Mouse (Mus musculus) cortical plate, adult 2 months (tissue): Measurements from ENCODE around the gene Esm1. TPM values are rescaled to one million over a fixed set of nuclear protein-coding genes. Genes with fewer than 3 reads are reported as not detected.
"Not testable (repeated sequence)": the region's sequence is repeated elsewhere in the genome, so short reads cannot be mapped to it uniquely, and the experiment has no call there.

ENCODE experiments used
- H3K27ac ChIP-seq: fragments of 200-500 bp; 2 replicates; pipeline ENCODE4 v1.5.1; 2012; ENCODE audit warnings: low read length, control low read depth, inconsistent platforms; ENCODE audit not compliant: insufficient read depth
- H3K4me1 ChIP-seq: fragments of 200-500 bp; 2 replicates; pipeline ENCODE4 v1.6.1; 2011; ENCODE audit warnings: low read length; ENCODE audit not compliant: control insufficient read depth, insufficient read depth
- H3K4me3 ChIP-seq: fragments of 200-500 bp; 2 replicates; pipeline ENCODE4 v1.5.1; 2011; ENCODE audit warnings: mild to moderate bottlenecking, low read length, control low read depth; ENCODE audit not compliant: insufficient read depth
- CTCF ChIP-seq: fragments of 200-500 bp; IDR thresholded peaks from 2 replicates; pipeline ENCODE4 v1.5.1; 2011; ENCODE audit warnings: mild to moderate bottlenecking, control low read depth, low read length; ENCODE audit not compliant: insufficient read depth; ENCODE audit errors: extremely low read depth
- POLR2A ChIP-seq: fragments of 200-500 bp; IDR thresholded peaks from 2 replicates; pipeline ENCODE4 v1.6.1; 2011; ENCODE audit warnings: mild to moderate bottlenecking, low read length, control low read depth; ENCODE audit not compliant: insufficient read depth; ENCODE audit errors: extremely low read depth
- polyA plus RNA-seq: library from polyadenylated mRNA; depleted of rRNA; stranded (reverse); fragments of >200 nt; gene quantifications from 2 replicates; pipeline ENCODE4 v1.2.3, GENCODE M21; 2012

Esm1 gene
- polyA plus RNA-seq, 1 experiment = 0.17 TPM

DNA sequence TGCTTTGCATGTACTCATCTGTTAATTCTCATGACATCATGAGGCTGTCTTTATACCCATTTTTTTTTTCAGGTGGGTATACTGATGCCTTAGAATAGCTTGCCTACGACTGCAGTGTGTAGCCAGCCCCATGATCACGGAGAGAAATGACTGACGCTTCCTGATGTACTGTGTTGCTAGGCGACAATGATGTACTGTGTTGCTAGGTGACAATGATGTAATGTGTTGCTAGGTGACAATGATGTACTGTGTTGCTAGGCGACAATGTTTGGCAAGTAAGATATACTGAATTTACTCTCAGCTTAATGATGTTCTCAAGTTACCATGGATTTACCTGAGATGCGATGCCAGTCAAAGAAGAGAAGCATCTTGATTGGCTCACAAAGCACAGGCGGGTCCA is 16.4 kb downstream of the Esm1 start, which contains the start of gene Gzmk:
Gene Gzmk, minus strand, starts transcription at position 98 of the 400 bp plus-strand sequence.
- TF ChIP-seq POLR2A = no peak
- TF ChIP-seq CTCF = no peak
- Histone ChIP-seq H3K4me3 (peak within 1 kb of the TSS; percentile 8; the same call in 1 of the 2 replicates), H3K27ac (no peak within 1 kb of the TSS), H3K4me1 (peaks cover 5% of the 10 kb centered on the region)

- Histone ChIP-seq H3K4me1 (peaks cover 5% of the 10 kb centered on the region), H3K4me3 (no peak overlapping the region), H3K27ac (no peak overlapping the region)
- TF ChIP-seq CTCF = no peak
- TF ChIP-seq POLR2A = no peak
These were observed 17.6 kb downstream of the Esm1 start for GRCm38 (mm10) chr13:113227076-113227475.

DNA sequence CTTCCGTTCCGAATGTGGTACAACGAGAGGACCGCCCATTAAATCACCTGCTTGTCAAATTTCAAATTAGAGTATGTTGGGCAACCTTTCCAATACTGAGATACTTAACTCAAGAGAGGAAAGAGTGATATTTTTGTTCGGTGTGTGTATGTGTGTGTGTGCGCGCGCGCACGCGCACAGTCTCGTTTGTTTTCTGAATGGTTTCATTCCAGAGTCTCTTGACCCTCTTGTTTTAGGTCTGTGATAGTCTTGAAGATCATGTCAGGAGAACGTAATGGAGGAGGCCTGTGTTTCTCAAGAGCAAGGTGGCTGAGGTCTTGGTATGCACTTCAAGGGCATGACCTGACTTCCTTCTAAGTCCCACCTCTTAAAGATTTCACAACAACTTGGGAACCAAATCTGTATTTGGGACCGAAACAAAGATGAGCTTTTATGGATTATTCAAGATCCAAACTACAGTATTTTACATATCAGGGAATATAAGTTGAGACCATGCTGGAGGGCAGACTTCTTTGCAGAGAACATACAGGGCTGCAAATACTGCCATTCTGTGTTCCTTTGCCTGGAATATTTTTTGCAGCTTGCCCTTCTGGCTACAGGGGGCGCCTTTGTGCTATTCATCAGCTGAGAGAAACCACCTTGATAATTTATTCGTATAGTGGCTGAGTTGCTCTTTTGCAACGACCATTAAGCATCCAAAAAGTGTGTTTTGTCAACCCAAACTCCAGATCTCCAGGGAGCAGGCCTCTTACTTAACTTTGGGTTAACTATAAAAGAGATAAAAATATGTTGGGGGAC is 18.4 kb downstream of the Esm1 start:
- no peak overlapping the region for H3K27ac ChIP-seq
- TF ChIP-seq POLR2A (no peak), CTCF (0 out of 2 replicates have a peak, but pooled peaks have one; percentile 7)
- peaks cover 5% of the 10 kb centered on the region for H3K4me1 ChIP-seq
- no peak overlapping the region for H3K4me3 ChIP-seq

DNA sequence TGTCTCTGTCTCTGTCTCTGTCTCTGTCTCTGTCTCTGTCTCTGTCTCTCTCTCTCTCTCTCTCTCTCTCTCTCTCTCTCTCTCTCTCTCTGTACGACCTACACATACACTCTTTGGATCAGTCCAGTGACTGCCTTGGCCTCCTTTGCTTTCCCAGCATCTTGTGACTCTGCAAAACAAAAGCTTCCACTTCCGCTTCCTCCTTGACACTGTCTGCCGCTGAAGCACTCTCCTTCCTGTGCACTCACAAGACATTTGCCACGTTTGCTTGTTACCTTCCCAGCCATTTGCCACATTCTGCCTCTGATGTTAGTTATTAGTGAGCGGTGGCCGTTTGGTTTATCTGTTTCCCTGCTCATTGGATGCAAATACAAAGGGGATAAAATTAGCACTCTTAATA is 32.7 kb downstream of the Esm1 start:
- Histone ChIP-seq H3K4me3 (no peak overlapping the region), H3K27ac (no peak overlapping the region), H3K4me1 (no peaks in the 10 kb centered on the region)
- no peak for TF ChIP-seq CTCF
- no peak for TF ChIP-seq POLR2A

DNA sequence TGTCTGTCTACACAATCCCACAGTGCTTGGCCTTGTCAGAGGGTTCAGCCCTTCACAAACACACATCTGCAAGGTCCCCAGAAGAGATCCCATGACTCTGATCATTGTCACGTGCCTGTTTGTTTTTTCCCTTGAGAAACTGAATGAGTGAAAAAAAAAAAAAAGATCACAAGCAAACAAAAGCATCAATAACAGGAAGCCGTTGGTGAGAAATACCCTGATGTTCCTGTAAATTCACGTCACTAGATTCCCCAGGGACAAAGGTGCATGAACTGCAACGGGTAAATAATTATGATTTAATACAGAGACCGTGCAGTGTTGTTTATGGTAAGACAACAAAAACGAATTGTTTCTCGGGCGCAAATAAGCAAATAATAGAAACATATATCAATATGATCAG is 35.6 kb downstream of the Esm1 start:
- TF ChIP-seq POLR2A (no peak), CTCF (no peak)
- Histone ChIP-seq H3K27ac (no peak overlapping the region), H3K4me3 (no peak overlapping the region), H3K4me1 (no peaks in the 10 kb centered on the region)

DNA sequence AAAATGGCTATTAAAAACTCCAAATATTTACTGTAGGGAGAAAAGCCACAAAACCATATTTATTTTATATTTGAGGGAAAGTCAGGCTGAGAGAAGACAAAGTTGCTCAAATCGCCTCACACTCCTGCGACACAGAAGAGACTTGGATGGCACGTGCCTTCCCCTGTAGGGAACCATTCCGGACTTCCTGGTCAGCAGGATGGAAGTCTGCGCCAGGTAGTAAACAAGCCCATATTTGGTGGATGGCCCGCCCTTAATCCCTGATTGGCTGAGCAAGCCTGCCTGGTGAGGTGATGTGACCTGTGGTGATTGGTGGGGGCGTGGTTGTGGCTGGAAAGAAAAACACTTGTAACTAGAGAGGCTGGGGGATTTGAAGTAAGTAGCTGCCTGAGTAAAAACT is 43.1 kb downstream of the Esm1 start:
- not testable (repeated sequence) for H3K4me1 ChIP-seq, H3K27ac ChIP-seq, H3K4me3 ChIP-seq

DNA sequence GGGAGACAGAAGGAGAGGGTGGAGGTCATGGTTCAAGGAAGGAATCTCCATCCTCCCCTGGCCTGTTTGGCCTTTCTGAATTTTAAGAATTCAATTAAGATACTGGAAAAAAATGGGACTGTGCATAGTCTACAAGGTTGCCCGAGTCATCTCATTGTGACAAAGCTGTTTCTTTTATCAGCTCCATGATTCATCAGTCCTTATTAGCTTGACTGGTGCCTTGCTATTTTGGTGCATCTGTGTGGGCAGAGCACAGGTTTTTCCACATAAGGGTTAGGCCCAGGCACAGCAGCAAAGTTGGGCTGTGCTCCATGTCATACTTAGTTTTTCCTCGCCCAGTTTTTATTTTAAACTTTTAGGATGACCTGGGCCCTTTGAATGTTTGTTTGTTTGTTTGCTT is 47.3 kb downstream of the Esm1 start:
- Histone ChIP-seq H3K4me1 (no peaks in the 10 kb centered on the region), H3K4me3 (no peak overlapping the region), H3K27ac (no peak overlapping the region)
- no peak for TF ChIP-seq POLR2A
- TF ChIP-seq CTCF = no peak

- Histone ChIP-seq H3K4me3 (no peak overlapping the region), H3K27ac (no peak overlapping the region), H3K4me1 (no peaks in the 10 kb centered on the region)
- TF ChIP-seq CTCF (no peak), POLR2A (no peak)
These were observed 47.7 kb downstream of the Esm1 start for GRCm38 (mm10) chr13:113257190-113257589.

DNA sequence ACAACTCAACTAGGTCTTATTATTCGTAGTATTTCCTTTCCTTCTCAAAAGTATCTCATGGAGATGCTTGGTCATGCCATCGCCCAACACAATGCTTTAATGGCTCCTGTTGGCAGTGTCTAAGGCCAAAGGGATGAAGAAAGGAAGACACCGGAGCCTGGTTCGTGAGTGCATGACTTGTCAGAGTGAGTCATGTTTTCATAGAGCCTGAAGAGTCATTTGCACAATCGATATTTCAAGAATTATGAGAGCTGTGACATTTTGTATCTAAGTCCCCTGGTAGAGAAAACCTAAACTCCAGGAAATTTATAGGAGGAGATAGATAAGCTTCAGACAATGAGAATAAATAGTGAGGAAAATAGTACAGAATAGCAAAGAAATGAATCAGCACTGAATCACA is 49.8 kb downstream of the Esm1 start:
- Histone ChIP-seq H3K4me1 (no peaks in the 10 kb centered on the region), H3K27ac (no peak overlapping the region), H3K4me3 (no peak overlapping the region)
- no peak for TF ChIP-seq POLR2A
- no peak for TF ChIP-seq CTCF

DNA sequence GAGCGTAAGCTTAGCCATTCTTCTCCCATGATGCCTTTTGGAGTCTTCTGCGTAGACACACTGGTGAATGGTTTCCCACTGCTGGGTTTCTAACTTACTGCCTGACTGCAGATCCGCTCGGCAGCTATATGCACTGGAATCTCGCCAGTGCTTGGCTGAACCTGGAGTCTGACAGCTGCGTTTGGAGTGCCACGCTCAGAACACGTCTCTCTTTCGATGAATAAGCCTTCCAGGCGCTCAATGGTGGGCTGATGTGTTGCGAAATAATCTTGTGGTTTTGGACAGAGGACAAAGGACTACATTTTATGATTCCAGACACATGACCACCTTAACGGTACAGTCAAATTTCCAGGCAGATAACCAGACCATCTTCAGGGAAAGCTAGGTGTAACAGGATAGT is 53.4 kb downstream of the Esm1 start:
- H3K4me3 ChIP-seq = no peak overlapping the region
- H3K27ac ChIP-seq = no peak overlapping the region
- TF ChIP-seq POLR2A (no peak), CTCF (no peak)
- H3K4me1 ChIP-seq = no peaks in the 10 kb centered on the region
